Mouse (Mus musculus) ES-E14 (cell line): ENCODE measurements at regions not wholly inside any gene's neighbourhood (a gene's known extent, or its start where the extent isn't known, plus 50 kb on each side); places are given as distances from the start of the nearest gene placed in this dataset.

Experiments
- DNase-seq: peaks from one replicate; pipeline ENCODE4 v3.0.0-alpha.2; 2013; ENCODE audit warnings: low read depth, low spot score
- H3K27ac ChIP-seq: 2 replicates; pipeline ENCODE4 v1.5.1; 2012; ENCODE audit warnings: low read depth, mild to moderate bottlenecking, low read length, moderate library complexity, mixed read lengths; ENCODE audit not compliant: poor library complexity, insufficient read depth, severe bottlenecking
- H3K36me3 ChIP-seq: 2 replicates; pipeline ENCODE4 v1.6.1; 2012; ENCODE audit warnings: mild to moderate bottlenecking, low read length, moderate library complexity, mixed read lengths; ENCODE audit not compliant: control insufficient read depth, poor library complexity, insufficient read depth, severe bottlenecking
- H3K4me1 ChIP-seq, 2 experiments: fragments of 150-350 bp in 1 of 2; sonication (generic) in 1 of 2; 2 replicates each; pipeline ENCODE4 v1.6.1; 2012; ENCODE audit warnings: low read length in 2 of 2, mild to moderate bottlenecking in 1 of 2, mixed read lengths in 1 of 2; ENCODE audit not compliant: control insufficient read depth in 2 of 2, insufficient read depth in 2 of 2, poor library complexity in 1 of 2
- H3K4me3 ChIP-seq, 2 experiments: fragments of 150-350 bp in 1 of 2; sonication (generic) in 1 of 2; 2 replicates each; pipeline ENCODE4 v1.5.1; 2012; ENCODE audit warnings: low read length in 2 of 2, low read depth in 1 of 2, mild to moderate bottlenecking in 1 of 2, mixed read lengths in 1 of 2; ENCODE audit not compliant: insufficient read depth in 1 of 2, poor library complexity in 1 of 2, severe bottlenecking in 1 of 2
- H3K9ac ChIP-seq: 2 replicates; pipeline ENCODE4 v1.6.1; 2012; ENCODE audit warnings: low read depth, mild to moderate bottlenecking, low read length, mixed read lengths; ENCODE audit not compliant: poor library complexity, insufficient read depth, severe bottlenecking
- H3K9me3 ChIP-seq: fragments of 150-350 bp; sonication (generic); 2 replicates; pipeline ENCODE4 v1.6.1; 2012; ENCODE audit warnings: low read depth, mild to moderate bottlenecking, low read length; ENCODE audit not compliant: control insufficient read depth, insufficient read depth
- CHD2 ChIP-seq: IDR thresholded peaks from 2 replicates; pipeline ENCODE4 v1.6.1; 2014; ENCODE audit warnings: mild to moderate bottlenecking, low read depth, low read length, inconsistent platforms
- HCFC1 ChIP-seq: IDR thresholded peaks from 2 replicates; pipeline ENCODE4 v1.6.1; 2012; ENCODE audit warnings: low read length, inconsistent platforms, borderline replicate concordance; ENCODE audit not compliant: insufficient read depth
- MAFK ChIP-seq: IDR thresholded peaks from 2 replicates; pipeline ENCODE4 v1.6.1; 2014; ENCODE audit warnings: mild to moderate bottlenecking, low read depth, low read length, inconsistent platforms; ENCODE audit not compliant: insufficient read depth
- ZC3H11A ChIP-seq: IDR thresholded peaks from 2 replicates; pipeline ENCODE4 v1.6.1; 2012; ENCODE audit warnings: low read depth, mild to moderate bottlenecking, inconsistent platforms, low read length, borderline replicate concordance
- ZNF384 ChIP-seq: IDR thresholded peaks from 2 replicates; pipeline ENCODE4 v1.6.1; 2012; ENCODE audit warnings: low read depth, low read length, inconsistent platforms
- in situ Hi-C, 2 experiments: fragments of 600-800 bp; cut with MboI; formaldehyde crosslinking; loops; one replicate each; pipeline ENCODE4 v1.15.1; 2025; ENCODE audit warnings: low sequenced_read_pairs in 2 of 2, inconsistent platforms in 1 of 2; ENCODE audit not compliant: unreplicated experiment in 2 of 2

DNA sequence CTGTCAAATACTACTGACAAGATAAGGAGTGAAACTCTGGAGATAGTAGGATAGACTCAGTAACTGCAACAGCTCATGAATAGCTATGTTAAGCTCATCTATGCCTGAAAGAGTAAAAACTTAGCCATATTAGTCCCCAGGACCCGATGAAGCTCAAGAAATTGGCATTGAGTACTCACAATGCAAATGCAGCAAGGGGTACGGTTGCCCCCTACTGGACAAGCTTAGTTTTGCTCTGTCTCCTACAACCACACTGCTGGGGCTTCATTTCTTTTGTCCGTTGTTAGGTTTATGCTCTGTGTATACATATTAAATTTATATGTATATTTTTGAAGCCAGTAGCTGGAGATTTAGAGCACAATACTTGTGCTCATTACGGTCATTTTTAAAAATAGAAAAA, 74.4 kb upstream of the Mup5 start:
- H3K9me3 ChIP-seq = no peaks in the 10 kb centered on the region
- in situ Hi-C loops = no loop called here
- no peak overlapping the region for H3K9ac ChIP-seq
- DNase-seq = peak; percentile 13
- TF ChIP-seq MAFK (no peak), ZC3H11A (no peak), HCFC1 (no peak), CHD2 (no peak), ZNF384 (no peak)
- H3K4me1 ChIP-seq = no peaks in the 10 kb centered on the region
- no peak overlapping the region for H3K27ac ChIP-seq
- H3K36me3 ChIP-seq = no peaks in the 10 kb centered on the region
- no peak overlapping the region for H3K4me3 ChIP-seq

DNA sequence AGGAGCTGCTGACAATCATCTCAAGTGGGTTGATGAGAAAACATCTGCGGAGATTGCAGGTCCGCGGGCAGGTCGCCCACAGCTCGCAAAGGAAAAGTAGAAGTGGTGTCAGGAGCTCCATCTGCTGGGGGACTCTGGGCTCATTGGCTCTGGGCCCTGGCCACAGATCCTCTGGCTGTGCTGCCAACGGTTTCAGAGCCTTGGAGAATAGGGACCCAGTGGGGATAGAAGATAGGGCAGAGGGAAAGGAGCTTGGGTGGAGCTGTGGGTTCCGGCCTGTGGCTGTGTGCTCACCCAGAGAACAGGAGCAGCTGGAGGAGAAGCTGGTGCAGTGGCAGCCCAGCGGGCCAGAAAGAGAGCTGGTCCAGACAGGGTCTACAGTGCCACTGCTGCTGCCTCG, 67.1 kb upstream of the Mup5 start:
- H3K9ac ChIP-seq = no peak overlapping the region
- in situ Hi-C loops = no loop called here
- H3K27ac ChIP-seq = no peak overlapping the region
- H3K4me1 ChIP-seq = no peaks in the 10 kb centered on the region
- H3K4me3 ChIP-seq = no peak overlapping the region
- DNase-seq = no peak
- TF ChIP-seq CHD2 (no peak), ZC3H11A (no peak), ZNF384 (no peak), HCFC1 (no peak), MAFK (no peak)
- H3K36me3 ChIP-seq = no peaks in the 10 kb centered on the region
- no peaks in the 10 kb centered on the region for H3K9me3 ChIP-seq

DNA sequence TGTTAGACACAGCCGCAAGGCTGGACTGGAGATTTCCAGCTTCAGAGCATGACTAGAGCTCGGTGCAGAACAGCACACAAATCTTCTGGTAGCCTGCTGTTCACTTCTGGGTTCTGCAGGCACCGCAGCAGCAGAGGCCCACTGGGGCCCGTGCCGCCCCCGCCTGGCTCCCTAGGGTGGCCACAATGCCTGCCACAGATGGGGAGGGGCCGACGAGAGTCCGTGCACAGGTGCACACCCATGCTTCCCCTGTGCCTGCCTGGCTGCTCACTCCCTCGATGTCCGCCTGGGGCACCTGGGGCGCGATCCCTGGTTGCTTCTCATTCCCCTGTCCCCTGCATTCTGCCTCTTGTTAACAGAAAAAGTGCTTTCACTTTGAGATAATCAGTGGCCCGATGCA, 63.2 kb upstream of the Mup5 start:
- TF ChIP-seq MAFK (no peak), HCFC1 (no peak)
- Histone ChIP-seq H3K27ac (no peak overlapping the region), H3K36me3 (no peaks in the 10 kb centered on the region), H3K4me1 (no peaks in the 10 kb centered on the region), H3K9me3 (no peaks in the 10 kb centered on the region), H3K9ac (no peak overlapping the region), H3K4me3 (no peak overlapping the region)
- no peak for DNase-seq
- in situ Hi-C loops = no loop called here

DNA sequence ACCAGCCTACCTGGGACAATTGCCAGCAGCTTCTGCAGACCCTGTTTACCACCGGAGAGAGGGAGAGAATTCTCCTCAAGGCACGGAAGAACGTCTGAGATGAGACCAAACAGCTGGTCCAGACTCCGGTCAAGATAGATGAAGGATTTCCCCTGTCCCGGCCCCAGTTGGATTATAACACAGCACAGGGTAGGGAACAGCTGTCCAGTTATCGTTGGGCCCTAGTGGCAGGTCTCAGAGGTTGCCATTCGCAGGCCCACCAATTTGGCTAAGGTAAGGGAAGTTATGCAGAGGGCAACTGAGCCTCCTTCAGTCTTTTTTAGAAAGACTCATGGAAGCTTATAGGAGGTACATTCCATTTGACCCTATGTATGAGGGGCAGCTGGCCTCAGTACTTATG, 62.1 kb upstream of the Mup5 start:
- no peaks in the 10 kb centered on the region for H3K36me3 ChIP-seq
- no peak overlapping the region for H3K27ac ChIP-seq
- DNase-seq = no peak
- H3K4me1 ChIP-seq = no peaks in the 10 kb centered on the region
- no peaks in the 10 kb centered on the region for H3K9me3 ChIP-seq
- H3K9ac ChIP-seq = no peak overlapping the region
- H3K4me3 ChIP-seq = no peak overlapping the region
- TF ChIP-seq HCFC1 (no peak), MAFK (no peak), ZNF384 (no peak), CHD2 (no peak)
- in situ Hi-C loops = no loop called here
